Mouse (Mus musculus): ENCODE results near the gene Ttn.
"Not testable (repeated sequence)": the region's sequence is repeated elsewhere in the genome, so short reads cannot be mapped to it uniquely, and the experiment has no call there.

The Ttn gene

GRCm38 (mm10) chr2:76982391-76983145 is at the start of gene Ttn:
Gene Ttn, minus strand, starts transcription at chr2:76982547.
- DNase-seq, result no peak

DNA sequence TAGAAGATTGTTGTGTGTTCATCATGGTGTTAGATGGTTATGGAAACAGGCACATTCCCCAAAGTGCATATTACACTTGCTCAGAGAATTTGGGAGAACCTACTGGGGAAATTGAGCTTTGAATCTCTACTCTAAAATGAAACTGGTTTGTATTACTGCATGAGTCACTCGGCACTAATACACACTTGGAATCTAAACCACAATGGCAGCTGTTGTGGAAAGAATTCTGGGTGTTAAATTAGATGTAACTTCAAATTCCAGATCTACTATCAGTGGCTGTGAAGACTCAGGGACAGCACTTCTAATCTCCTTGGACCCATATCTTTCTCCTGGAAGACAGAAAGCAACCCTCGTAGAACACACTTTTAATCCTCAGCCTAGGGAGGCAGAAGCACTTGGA is 38.3 kb upstream of the Ttn start:
- no peak for DNase-seq

DNA sequence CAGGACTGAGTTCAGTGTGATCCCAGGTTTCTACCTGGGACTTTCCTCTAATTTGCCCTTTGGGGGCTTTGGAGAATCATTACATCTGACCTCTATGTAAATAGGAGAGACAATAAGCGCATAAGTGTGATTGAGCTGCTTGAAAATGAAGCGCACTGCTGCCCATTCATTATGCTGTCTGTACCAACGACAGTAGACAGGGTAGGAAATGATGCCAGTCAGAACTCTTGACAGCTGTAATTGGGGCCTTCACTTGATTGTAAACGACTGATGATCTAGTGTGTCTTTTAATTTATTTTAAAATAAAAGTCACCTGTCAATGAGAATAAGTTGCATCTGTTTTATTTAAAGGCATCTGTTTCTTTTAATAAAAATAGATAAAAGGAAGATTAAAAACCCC is 35.4 kb upstream of the Ttn start:
- DNase-seq, result no peak

DNA sequence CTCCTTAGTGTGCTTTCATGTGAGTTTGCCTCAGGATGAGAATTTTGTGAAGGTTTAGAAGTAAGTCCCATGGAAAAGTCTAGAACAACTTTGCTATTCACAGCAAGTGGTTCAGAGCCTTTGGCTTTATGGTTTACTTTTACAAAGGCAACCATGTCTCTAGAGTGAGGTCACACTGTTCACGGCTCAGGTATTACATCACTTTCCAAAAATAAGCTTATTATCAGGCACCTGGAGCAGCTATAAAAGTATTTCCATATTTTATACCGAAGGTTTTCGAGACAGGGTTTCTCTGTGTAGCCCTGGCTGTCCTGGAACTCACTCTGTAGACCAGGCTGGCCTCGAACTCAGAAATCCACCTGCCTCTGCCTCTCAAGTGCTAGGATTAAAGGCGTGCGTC is 31.1 kb upstream of the Ttn start:
- DNase-seq, result not testable (repeated sequence)

GRCm38 (mm10) chr2:77011981-77012380 is 29.6 kb upstream of the Ttn start:
- no peak for DNase-seq

DNA sequence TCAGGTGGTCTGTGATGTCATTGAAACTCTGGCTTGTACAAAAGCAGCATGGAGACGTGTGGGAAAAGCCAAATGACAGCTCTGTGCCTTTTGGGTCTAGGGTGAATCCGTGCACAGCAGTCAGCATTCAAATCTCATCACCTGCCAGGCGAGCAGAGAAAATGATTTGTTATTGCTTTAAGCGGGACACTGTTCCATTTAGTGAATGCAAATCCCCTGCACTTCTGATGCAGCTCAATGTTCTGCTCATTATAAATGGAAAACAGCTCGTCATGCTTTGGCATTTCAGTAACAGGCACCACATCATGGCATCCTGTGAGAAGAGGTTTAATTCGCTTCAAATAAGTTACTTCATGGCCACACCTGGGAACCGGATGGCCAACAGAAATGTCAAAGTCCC is 24.7 kb upstream of the Ttn start:
- DNase-seq, result no peak

GRCm38 (mm10) chr2:77003148-77003547 is 20.8 kb upstream of the Ttn start:
- no peak for DNase-seq

- DNase-seq, result no peak
Measured at GRCm38 (mm10) chr2:76998351-76998750, 16.0 kb upstream of the Ttn start.

DNA sequence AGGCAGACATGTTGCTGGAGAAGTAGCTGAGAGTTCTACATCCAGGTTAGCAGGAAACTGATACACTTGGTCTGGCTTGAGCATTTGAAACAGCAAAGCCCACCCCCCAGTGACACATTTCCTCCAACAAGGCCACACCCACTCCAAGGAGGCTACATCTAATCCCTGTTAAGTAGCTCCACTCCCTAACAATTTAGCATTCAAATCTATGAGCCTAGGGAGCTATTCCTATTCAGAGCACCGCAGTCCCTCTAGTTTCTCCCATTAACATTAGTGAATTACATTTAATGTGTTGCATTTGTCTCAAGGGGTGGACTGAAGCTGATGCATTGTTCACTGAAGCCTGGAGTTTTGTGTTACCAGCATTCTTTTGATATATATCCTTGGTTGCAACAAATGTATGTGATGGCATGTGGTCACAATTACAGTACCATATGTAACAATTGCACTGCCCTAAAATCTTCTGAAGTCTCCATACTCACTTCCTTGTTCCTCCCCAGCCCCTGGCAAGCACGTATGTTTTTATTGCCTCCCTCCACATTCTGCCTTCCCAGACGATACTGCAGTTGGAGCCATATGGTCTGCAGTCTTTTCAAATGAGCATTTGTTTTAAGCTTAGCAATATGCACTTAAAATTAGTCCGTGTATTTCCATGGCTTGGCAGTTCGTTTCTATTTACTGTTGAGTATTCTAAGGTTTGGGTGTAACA is 10.3 kb upstream of the Ttn start:
- no peak for DNase-seq

- DNase-seq, result no peak
Measured at GRCm38 (mm10) chr2:76987317-76987716, 5.0 kb upstream of the Ttn start.

GRCm38 (mm10) chr2:76984384-76984783 is 2.0 kb upstream of the Ttn start:
- DNase-seq, result no peak

GRCm38 (mm10) chr2:76983601-76984000 is 1.3 kb upstream of the Ttn start:
- no peak for DNase-seq

- DNase-seq, result no peak
Measured at GRCm38 (mm10) chr2:76981717-76982116, 630 bp downstream of the Ttn start.

DNA sequence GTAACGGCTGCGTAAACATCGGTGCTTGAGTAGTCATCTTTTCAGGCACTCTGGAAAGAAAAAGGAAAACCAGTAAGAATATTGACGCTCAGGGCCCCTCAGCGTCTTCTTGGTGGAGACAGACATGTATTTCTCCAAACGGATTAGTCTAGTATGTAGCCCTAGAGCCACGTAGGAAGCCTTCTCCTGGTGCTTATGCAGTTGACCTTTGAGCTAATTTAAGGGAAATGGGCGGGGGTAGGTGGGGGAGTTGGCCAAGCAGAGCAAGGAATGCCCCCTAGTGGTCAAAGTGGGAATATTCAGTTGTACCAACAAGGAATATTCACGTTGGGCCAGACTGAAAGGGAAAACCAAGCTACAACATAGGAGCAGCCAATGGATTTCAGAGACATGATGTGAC is 2.2 kb downstream of the Ttn start:
- DNase-seq, result peak; percentile 69

- no peak for DNase-seq
Measured at GRCm38 (mm10) chr2:76977650-76978049, 4.7 kb downstream of the Ttn start.

GRCm38 (mm10) chr2:76972051-76972450 is 10.3 kb downstream of the Ttn start:
- DNase-seq, result no peak

DNA sequence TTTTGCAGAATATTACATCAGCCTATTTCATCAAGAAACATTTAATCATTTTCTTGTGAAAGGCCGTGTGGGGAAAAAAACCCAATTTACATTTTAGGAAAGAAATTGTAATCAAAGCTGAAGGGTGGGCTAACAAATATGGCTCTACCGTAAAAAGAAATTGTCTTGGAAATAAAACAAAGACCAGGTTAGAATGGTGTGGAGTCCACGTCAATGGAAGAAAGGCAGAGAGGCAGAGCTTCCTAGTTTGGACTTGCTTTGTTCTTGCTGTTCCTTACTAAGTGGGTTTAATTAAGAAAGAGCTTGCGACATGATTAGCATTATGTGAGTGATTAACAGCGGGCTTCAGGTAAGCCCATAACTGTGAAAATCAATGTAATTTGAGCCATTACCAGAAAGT is 11.3 kb downstream of the Ttn start:
- DNase-seq, result no peak

- peak; percentile 66 for DNase-seq
Measured at GRCm38 (mm10) chr2:76970669-76971068, 11.7 kb downstream of the Ttn start.

- DNase-seq, result no peak
Measured at GRCm38 (mm10) chr2:76970204-76970603, 12.1 kb downstream of the Ttn start.

GRCm38 (mm10) chr2:76969637-76970036 is 12.7 kb downstream of the Ttn start:
- DNase-seq, result no peak

- peak; percentile 80 for DNase-seq
Measured at GRCm38 (mm10) chr2:76968919-76969318, 13.4 kb downstream of the Ttn start.

DNA sequence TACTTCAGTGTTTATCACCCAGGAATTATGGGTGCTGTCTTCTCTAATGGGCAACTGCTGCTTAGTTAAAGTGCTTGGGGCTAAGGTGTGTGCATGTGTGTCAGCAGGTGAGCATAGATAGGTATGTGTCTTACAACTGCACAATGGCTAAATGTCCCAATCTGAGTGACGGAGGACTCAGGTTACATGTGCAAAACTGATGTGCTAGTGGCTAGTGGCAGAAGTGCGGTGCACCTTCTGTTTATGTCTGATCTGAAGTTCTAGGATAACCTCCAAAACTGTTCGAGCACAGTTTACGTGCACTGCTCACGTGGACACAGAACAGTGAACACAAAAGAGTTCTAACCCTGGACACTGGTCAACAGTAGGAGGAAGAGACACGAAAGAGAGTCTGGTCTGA is 15.8 kb downstream of the Ttn start:
- DNase-seq, result no peak

DNA sequence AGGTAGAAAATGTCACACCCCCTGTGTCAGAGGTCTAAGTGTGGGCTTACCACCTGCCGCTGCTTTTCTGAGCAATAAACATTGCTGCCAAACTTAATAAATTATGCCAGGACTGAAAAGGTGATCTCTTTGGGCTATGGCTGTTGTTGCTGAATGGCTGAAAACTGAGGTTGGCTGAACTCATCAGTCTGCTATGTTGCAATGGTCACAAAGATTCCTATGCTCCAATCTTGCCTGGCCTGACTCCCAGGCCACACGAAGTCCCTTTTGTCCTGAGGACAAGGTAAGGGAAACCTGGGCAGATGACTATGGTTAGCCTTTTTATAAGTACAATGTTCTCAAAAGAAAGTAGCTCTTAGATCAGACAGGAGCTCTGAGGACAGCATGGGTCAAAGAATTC is 16.3 kb downstream of the Ttn start:
- DNase-seq, result no peak

- DNase-seq, result no peak
Measured at GRCm38 (mm10) chr2:76965542-76965941, 16.8 kb downstream of the Ttn start.

- DNase-seq, result no peak
Measured at GRCm38 (mm10) chr2:76962045-76962432, 20.3 kb downstream of the Ttn start.
